Mouse (Mus musculus): ENCODE measurements around the gene Rgp1. TPM values are rescaled to one million over a fixed set of nuclear protein-coding genes. Genes with fewer than 3 reads are reported as not detected.
"Not testable (repeated sequence)": the region's sequence is repeated elsewhere in the genome, so short reads cannot be mapped to it uniquely, and the experiment has no call there.

The Rgp1 gene
- polyA plus RNA-seq, 1 experiment, result 56.0 TPM

GRCm38 (mm10) chr4:43581381-43581780, 2.9 kb downstream of the Rgp1 start:
- TF ChIP-seq CTCF (IDR thresholded peaks at IDR 0.05; ENCODE audit: borderline replicate concordance, extremely low read depth, insufficient read depth, insufficient read length) (no peak), POLR2A (IDR thresholded peaks at IDR 0.05; ENCODE audit: borderline replicate concordance, extremely low read depth, insufficient read depth, insufficient read length, poor library complexity, severe bottlenecking) (no peak)
- DNase-seq (ENCODE audit: low read depth), result no peak

GRCm38 (mm10) chr4:43582241-43582640, 3.7 kb downstream of the Rgp1 start:
- no peak for TF ChIP-seq POLR2A (IDR thresholded peaks at IDR 0.05; ENCODE audit: borderline replicate concordance, extremely low read depth, insufficient read depth, insufficient read length, poor library complexity, severe bottlenecking)
- no peak for TF ChIP-seq CTCF (IDR thresholded peaks at IDR 0.05; ENCODE audit: borderline replicate concordance, extremely low read depth, insufficient read depth, insufficient read length)
- DNase-seq (ENCODE audit: low read depth), result no peak

GRCm38 (mm10) chr4:43583421-43583820, 4.9 kb downstream of the Rgp1 start:
- DNase-seq (ENCODE audit: low read depth), result no peak

GRCm38 (mm10) chr4:43584444-43585416, 6.2 kb downstream of the Rgp1 start, which contains the start of gene Msmp:
Gene Msmp, minus strand, starts transcription at chr4:43584494.
- no peak for TF ChIP-seq POLR2A (IDR thresholded peaks at IDR 0.05; ENCODE audit: borderline replicate concordance, extremely low read depth, insufficient read depth, insufficient read length, poor library complexity, severe bottlenecking)
- no peak for TF ChIP-seq CTCF (IDR thresholded peaks at IDR 0.05; ENCODE audit: borderline replicate concordance, extremely low read depth, insufficient read depth, insufficient read length)
- DNase-seq (ENCODE audit: low read depth), result no peak

More at GRCm38 (mm10) chr4:43583421-43583820, 4.9 kb downstream of the Rgp1 start:
- TF ChIP-seq CTCF (IDR thresholded peaks at IDR 0.05; ENCODE audit: borderline replicate concordance, extremely low read depth, insufficient read depth, insufficient read length), result no peak
- TF ChIP-seq POLR2A (IDR thresholded peaks at IDR 0.05; ENCODE audit: borderline replicate concordance, extremely low read depth, insufficient read depth, insufficient read length, poor library complexity, severe bottlenecking), result no peak

- no peak for DNase-seq (ENCODE audit: low read depth)
- no peak for TF ChIP-seq POLR2A (IDR thresholded peaks at IDR 0.05; ENCODE audit: borderline replicate concordance, extremely low read depth, insufficient read depth, insufficient read length, poor library complexity, severe bottlenecking)
- TF ChIP-seq CTCF (IDR thresholded peaks at IDR 0.05; ENCODE audit: borderline replicate concordance, extremely low read depth, insufficient read depth, insufficient read length), result no peak
Observed at GRCm38 (mm10) chr4:43585682-43586081, 7.2 kb downstream of the Rgp1 start.

GRCm38 (mm10) chr4:43586411-43586810, 7.9 kb downstream of the Rgp1 start:
- DNase-seq (ENCODE audit: low read depth), result no peak
- TF ChIP-seq CTCF (IDR thresholded peaks at IDR 0.05; ENCODE audit: borderline replicate concordance, extremely low read depth, insufficient read depth, insufficient read length) (no peak), POLR2A (IDR thresholded peaks at IDR 0.05; ENCODE audit: borderline replicate concordance, extremely low read depth, insufficient read depth, insufficient read length, poor library complexity, severe bottlenecking) (no peak)

GRCm38 (mm10) chr4:43587681-43588080, 9.2 kb downstream of the Rgp1 start:
- TF ChIP-seq POLR2A (IDR thresholded peaks at IDR 0.05; ENCODE audit: borderline replicate concordance, extremely low read depth, insufficient read depth, insufficient read length, poor library complexity, severe bottlenecking) (no peak), CTCF (IDR thresholded peaks at IDR 0.05; ENCODE audit: borderline replicate concordance, extremely low read depth, insufficient read depth, insufficient read length) (no peak)
- DNase-seq (ENCODE audit: low read depth), result no peak

- no peak for TF ChIP-seq CTCF (IDR thresholded peaks at IDR 0.05; ENCODE audit: borderline replicate concordance, extremely low read depth, insufficient read depth, insufficient read length)
- no peak for TF ChIP-seq POLR2A (IDR thresholded peaks at IDR 0.05; ENCODE audit: borderline replicate concordance, extremely low read depth, insufficient read depth, insufficient read length, poor library complexity, severe bottlenecking)
- no peak for DNase-seq (ENCODE audit: low read depth)
Observed at GRCm38 (mm10) chr4:43591543-43591942, 13.0 kb downstream of the Rgp1 start.

- TF ChIP-seq POLR2A (IDR thresholded peaks at IDR 0.05; ENCODE audit: borderline replicate concordance, extremely low read depth, insufficient read depth, insufficient read length, poor library complexity, severe bottlenecking) (no peak), CTCF (IDR thresholded peaks at IDR 0.05; ENCODE audit: borderline replicate concordance, extremely low read depth, insufficient read depth, insufficient read length) (no peak)
- no peak for DNase-seq (ENCODE audit: low read depth)
Observed at GRCm38 (mm10) chr4:43591961-43592360, 13.4 kb downstream of the Rgp1 start.

GRCm38 (mm10) chr4:43593453-43593852, 14.9 kb downstream of the Rgp1 start:
- no peak for TF ChIP-seq POLR2A (IDR thresholded peaks at IDR 0.05; ENCODE audit: borderline replicate concordance, extremely low read depth, insufficient read depth, insufficient read length, poor library complexity, severe bottlenecking)
- no peak for TF ChIP-seq CTCF (IDR thresholded peaks at IDR 0.05; ENCODE audit: borderline replicate concordance, extremely low read depth, insufficient read depth, insufficient read length)
- no peak for DNase-seq (ENCODE audit: low read depth)

- DNase-seq (ENCODE audit: low read depth), result not testable (repeated sequence)
Observed at GRCm38 (mm10) chr4:43596597-43596996, 18.1 kb downstream of the Rgp1 start.

GRCm38 (mm10) chr4:43598200-43598599, 19.7 kb downstream of the Rgp1 start:
- TF ChIP-seq CTCF (IDR thresholded peaks at IDR 0.05; ENCODE audit: borderline replicate concordance, extremely low read depth, insufficient read depth, insufficient read length) (no peak), POLR2A (IDR thresholded peaks at IDR 0.05; ENCODE audit: borderline replicate concordance, extremely low read depth, insufficient read depth, insufficient read length, poor library complexity, severe bottlenecking) (no peak)

More at GRCm38 (mm10) chr4:43598200-43598599, 19.7 kb downstream of the Rgp1 start:
- DNase-seq (ENCODE audit: low read depth), result no peak

Data from brain, embryonic 14.5 days (tissue).